Mouse (Mus musculus): ENCODE measurements around the gene Kat2b.

- TF ChIP-seq EP300 (IDR thresholded peaks at IDR 0.05; ENCODE audit: low read depth), result no peak
- no peak for TF ChIP-seq CTCF (IDR thresholded peaks at IDR 0.05; ENCODE audit: low read depth)
Measured at GRCm38 (mm10) chr17:53570361-53570875, 3.8 kb downstream of the Kat2b start.
